Mouse (Mus musculus) bone marrow, adult 2 months (tissue): ENCODE measurements around the gene Dmc1.

Experiments used
- CTCF ChIP-seq: fragments of 200-500 bp; IDR thresholded peaks from 2 replicates; pipeline ENCODE4 v1.5.1; 2011; ENCODE audit warnings: low read length, control low read depth; ENCODE audit not compliant: control insufficient read depth, insufficient read depth
- POLR2A ChIP-seq: fragments of 200-500 bp; IDR thresholded peaks from 2 replicates; pipeline ENCODE4 v1.6.1; 2011; ENCODE audit warnings: low read depth, mild to moderate bottlenecking, control low read depth, low read length, borderline replicate concordance; ENCODE audit not compliant: control insufficient read depth

DNA sequence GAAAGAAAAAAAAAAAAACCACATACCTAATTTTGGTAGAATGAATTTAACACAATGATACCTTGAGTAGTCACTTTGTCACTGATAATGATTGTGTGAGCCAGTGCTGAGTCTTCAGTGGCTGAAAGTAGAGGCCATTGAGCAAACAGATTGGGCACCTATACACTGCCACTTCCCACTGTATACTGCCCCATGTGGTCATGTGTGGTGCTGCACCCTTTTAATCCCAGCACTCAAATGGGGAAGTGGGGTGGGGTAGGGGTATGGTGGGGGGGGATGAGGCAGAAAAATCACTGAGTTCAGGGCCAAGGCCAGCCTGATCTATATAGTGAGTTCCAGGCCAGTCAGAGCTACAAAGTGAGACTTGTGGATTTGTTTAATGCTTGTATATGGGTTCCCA is 45.7 kb upstream of the Dmc1 start:
- TF ChIP-seq POLR2A (no peak), CTCF (peak; percentile 75)
